Mouse (Mus musculus) bone marrow, adult 2 months (tissue): ENCODE measurements around the gene Trrap. TPM values are rescaled to one million over a fixed set of nuclear protein-coding genes. Genes with fewer than 3 reads are reported as not detected.

Experiments used
- H3K27ac ChIP-seq: fragments of 200-500 bp; 2 replicates; pipeline ENCODE4 v1.5.1; 2012; ENCODE audit warnings: low read depth, mild to moderate bottlenecking, control low read depth, inconsistent platforms, low read length; ENCODE audit not compliant: control insufficient read depth, poor library complexity, insufficient read depth
- H3K4me1 ChIP-seq: fragments of 200-500 bp; 2 replicates; pipeline ENCODE4 v1.6.1; 2011; ENCODE audit warnings: low read length; ENCODE audit not compliant: control insufficient read depth, insufficient read depth
- H3K4me3 ChIP-seq: fragments of 200-500 bp; replicated peaks from 2 replicates; pipeline ENCODE3; 2011; ENCODE audit warnings: mild to moderate bottlenecking, low read depth, low read length, control low read depth; ENCODE audit not compliant: control insufficient read depth
- CTCF ChIP-seq: fragments of 200-500 bp; IDR thresholded peaks from 2 replicates; pipeline ENCODE4 v1.5.1; 2011; ENCODE audit warnings: low read length, control low read depth; ENCODE audit not compliant: control insufficient read depth, insufficient read depth
- POLR2A ChIP-seq: fragments of 200-500 bp; IDR thresholded peaks from 2 replicates; pipeline ENCODE4 v1.6.1; 2011; ENCODE audit warnings: low read depth, mild to moderate bottlenecking, control low read depth, low read length, borderline replicate concordance; ENCODE audit not compliant: control insufficient read depth
- WGBS: fragments of 180-500 bp; shearing (Covaris S2); methylation state at CpG from one replicate; pipeline ENCODE4 v1.1.7; 2018; 5-methylcytosine and 5-hydroxymethylcytosine counted together
- polyA plus RNA-seq: library from polyadenylated mRNA; stranded (reverse); fragments of >200 nt; gene quantifications from 2 replicates; pipeline ENCODE4 v1.2.4, GENCODE M21; 2011; ENCODE audit warnings: low replicate concordance; ENCODE audit not compliant: missing spikeins, insufficient read depth, insufficient read length

Gene Trrap
- polyA plus RNA-seq, 1 experiment, result 39.9 TPM

DNA sequence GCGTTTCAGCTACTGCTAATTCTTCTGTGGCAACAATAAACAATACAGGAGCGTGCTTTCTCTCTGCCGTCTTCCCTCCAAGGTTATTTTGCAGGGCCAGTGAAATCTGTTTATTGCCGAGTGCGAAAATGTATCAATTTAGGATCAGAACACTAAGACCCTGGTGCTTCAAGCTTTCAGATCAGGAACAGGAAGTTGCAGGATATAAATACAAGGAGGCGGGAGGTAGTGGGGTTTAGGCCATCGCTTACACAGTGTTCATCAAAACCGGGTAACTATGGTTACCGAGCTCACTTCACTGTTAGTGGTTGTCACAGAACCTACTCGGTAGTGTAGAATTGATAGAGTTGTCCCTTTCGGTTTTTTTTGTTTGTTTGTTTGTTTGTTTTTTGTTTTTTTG is 886 bp upstream of the Trrap start:
- H3K4me3 ChIP-seq, result no peak overlapping the region
- no peak overlapping the region for H3K27ac ChIP-seq
- H3K4me1 ChIP-seq, result peaks cover 2% of the 10 kb centered on the region
- TF ChIP-seq POLR2A, result no peak
- no peak for TF ChIP-seq CTCF
- WGBS, result 55% methylated on average over 11 of the region's 11 CpGs

DNA sequence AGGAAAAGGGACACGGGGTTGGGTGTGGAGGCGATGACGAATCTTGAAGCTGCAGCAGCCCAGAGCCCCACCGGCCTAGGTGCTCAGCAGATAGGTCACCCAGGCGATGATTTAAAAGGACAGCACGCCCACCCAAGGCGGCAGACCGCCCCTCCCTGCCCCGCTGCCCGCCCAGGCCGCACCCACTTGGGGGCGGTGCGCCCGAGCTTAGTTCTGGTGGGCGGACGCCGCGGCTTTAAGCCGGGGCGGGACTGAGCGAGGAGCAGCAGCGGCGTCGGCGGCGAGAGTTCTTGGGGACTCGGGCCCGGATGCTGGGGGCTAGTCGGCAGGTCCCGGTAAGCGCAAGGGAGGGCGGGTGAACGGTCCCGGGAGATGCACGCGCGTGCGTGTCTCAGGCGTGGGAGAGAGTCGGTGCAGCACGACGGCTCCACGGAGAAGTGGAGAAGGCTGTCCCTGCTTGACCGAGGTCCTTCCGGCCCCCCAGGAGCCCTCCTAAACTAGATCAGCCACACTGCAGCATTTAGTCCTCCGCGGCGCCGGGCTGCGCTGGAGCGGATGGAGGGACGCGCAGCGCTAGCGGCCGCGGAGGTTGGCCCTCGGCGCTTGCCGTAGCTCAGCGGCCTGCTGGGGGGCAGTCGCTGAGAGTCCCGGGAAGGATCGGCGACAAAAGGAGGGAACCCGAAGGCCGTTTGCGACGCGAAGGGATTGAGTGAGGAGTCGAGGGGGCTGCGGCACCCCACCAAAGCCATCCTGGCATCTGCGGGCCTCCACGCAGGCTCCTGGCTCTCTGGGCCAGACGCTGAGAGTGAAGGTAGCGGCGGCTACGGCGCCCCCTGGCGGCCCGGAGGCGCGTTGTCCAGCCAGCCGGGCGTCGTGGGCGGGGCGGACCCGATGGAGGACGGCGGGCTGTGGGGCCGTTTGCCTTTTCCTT is 644 bp downstream of the Trrap start:
- under 1% methylated on average over 92 of the region's 92 CpGs for WGBS
- Histone ChIP-seq H3K4me3 (peak overlapping the region; percentile 100), H3K27ac (peak overlapping the region; percentile 91), H3K4me1 (peaks cover 2% of the 10 kb centered on the region)
- TF ChIP-seq CTCF (peak; percentile 55), POLR2A (peak; percentile 21; the same call in 1 of the 2 replicates)

DNA sequence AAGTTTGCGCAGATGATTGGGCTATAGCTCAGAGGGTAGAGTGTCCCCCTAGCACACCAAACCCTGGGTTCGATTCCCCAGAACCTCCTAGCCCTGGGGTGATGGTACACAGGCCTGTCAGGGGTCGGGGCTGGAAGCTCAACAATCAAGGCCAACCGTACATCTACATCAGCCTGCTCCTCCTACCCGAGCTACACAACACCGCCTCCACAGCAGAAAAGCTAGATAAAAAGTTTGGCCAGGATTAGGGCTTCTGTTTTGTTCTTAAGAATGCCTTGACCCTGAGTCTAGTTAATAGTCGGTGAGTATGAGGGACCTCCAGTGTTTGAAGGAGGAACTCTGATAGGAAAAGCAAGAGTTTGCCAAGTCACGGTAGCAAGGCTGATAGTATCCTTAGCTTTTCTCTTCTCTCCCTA is 1.5 kb downstream of the Trrap start:
- TF ChIP-seq CTCF (no peak), POLR2A (no peak)
- Histone ChIP-seq H3K27ac (no peak overlapping the region; the same call in 1 of the 2 replicates), H3K4me1 (peaks cover 2% of the 10 kb centered on the region), H3K4me3 (peak overlapping the region; percentile 100)
- 13% methylated on average over 8 of the region's 8 CpGs for WGBS

DNA sequence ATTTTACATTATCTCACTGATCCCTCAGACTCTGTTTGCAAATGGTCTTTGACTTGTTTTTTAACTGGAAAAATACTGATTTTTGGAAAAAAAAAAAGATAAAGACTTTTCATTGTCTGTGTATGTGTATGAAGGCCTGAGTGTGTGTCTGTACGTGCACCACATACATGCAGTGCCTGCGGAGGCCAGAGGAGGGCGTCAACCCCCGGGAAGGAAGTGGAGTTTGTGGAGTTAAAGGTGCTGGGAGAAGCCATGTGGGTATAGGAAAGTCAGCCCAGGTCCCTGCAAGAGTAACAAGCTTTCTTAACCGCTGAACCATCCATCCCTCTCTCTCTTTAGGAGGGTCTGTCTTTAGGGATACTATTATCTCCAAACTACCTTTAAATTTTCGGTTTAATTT is 5.7 kb downstream of the Trrap start:
- TF ChIP-seq CTCF (no peak), POLR2A (no peak)
- 92% methylated on average over 6 of the region's 6 CpGs for WGBS
- Histone ChIP-seq H3K4me1 (peaks cover 2% of the 10 kb centered on the region; the same call in 1 of the 2 replicates), H3K27ac (no peak overlapping the region), H3K4me3 (no peak overlapping the region)

DNA sequence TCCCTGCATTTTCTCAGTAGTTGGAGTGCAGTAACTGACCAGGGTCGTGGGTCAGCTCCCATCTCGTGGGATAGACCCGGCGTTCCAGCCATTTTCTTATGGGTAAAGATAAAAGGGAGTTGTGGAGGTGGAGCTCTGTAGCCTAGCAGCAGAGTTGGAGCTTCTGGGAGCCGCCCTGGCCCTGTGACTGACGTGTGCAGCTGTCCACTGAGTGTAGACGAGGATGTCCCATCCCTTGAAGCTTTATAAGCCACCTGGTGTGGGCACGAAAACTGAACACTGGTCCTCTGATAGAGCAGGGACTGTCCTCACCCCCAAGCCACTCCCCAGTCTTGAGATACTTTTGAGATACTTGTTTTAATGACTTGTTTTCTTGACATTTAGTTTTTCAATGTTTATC is 13.1 kb downstream of the Trrap start:
- H3K27ac ChIP-seq, result no peak overlapping the region
- no peak overlapping the region for H3K4me3 ChIP-seq
- TF ChIP-seq CTCF (no peak), POLR2A (no peak)
- no peaks in the 10 kb centered on the region for H3K4me1 ChIP-seq
- WGBS, result 91% methylated on average over 8 of the region's 8 CpGs

DNA sequence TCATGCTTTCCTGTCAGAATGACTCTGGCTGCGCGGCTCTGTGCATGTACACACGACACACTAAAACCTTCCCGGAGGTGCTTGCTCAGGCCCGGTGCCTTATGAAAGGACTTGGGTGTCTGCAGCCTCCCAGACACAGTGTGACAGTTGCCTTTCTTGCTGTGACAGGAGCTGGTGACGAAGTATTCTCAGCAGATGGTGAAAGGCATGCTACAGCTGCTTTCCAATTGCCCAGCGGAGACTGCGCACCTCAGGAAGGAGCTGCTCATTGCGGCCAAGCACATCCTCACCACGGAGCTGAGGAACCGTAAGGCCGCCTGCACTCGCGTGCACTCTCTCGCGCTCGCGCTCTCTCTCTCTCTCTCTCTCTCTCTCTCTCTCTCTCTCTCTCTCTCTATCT is 18.9 kb downstream of the Trrap start:
- Histone ChIP-seq H3K4me1 (no peaks in the 10 kb centered on the region), H3K4me3 (no peak overlapping the region), H3K27ac (no peak overlapping the region)
- WGBS, result 92% methylated on average over 18 of the region's 18 CpGs
- TF ChIP-seq CTCF (no peak), POLR2A (no peak)

DNA sequence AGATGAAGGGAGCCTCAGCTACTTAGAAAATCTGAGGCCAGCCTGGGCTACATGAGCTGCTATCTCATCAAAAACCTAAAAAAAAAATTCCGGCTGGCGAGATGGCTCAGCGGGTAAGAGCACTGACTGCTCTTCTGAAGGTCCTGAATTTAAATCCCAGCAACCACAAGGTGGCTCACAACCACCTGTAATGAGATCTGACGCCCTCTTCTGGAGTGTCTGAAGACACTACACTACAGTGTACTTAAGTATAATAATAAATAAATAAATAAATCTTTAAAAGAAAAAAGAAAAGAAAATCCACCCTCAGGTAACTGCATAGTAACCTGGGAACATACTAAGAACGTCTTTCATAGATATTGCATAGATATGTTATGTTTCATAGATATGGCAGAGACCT is 25.8 kb downstream of the Trrap start:
- Histone ChIP-seq H3K27ac (no peak overlapping the region), H3K4me1 (no peaks in the 10 kb centered on the region), H3K4me3 (no peak overlapping the region)
- no peak for TF ChIP-seq CTCF
- no peak for TF ChIP-seq POLR2A
- 83% methylated on average over 5 of the region's 5 CpGs for WGBS

DNA sequence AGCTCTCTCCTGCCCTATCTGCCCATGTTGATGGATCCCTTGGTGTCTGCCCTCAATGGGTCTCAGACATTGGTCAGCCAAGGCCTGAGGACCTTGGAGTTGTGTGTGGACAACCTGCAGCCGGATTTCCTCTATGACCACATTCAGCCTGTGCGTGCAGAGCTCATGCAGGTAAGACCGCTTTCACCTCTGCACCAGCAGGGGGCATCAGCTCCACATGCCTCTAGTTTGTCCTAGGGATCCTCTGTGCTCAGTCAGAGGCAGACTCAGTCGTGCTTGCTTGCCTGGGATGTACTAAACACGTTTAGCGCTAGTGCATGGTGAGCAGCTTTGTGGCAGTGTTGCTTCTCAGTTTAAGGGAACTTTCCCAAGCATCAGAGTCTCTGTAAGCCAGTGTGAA is 27.2 kb downstream of the Trrap start:
- Histone ChIP-seq H3K4me1 (no peaks in the 10 kb centered on the region), H3K4me3 (no peak overlapping the region), H3K27ac (no peak overlapping the region)
- no peak for TF ChIP-seq POLR2A
- TF ChIP-seq CTCF, result peak; percentile 55
- WGBS, result 72% methylated on average over 6 of the region's 6 CpGs

DNA sequence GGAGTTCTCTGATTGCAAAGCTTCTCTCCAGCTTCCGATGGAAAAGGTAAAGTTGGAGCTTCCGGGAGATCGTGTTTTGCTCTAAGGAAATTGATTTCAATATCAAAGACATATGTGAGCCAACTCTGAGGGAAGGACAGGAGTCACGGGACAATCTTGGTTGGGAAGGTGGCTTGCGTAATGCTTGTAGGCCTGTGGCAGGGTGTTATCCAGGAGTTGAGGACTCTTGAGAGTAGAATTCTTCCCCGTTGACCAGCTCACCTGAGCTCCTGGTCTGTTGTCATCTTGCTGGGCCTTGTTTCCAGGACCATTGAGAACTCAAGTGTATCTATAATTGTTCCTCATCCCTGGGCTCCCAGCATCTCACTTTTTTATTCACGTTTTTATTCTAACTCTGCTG is 29.6 kb downstream of the Trrap start:
- 83% methylated on average over 7 of the region's 7 CpGs for WGBS
- TF ChIP-seq CTCF, result no peak
- TF ChIP-seq POLR2A, result no peak
- no peak overlapping the region for H3K27ac ChIP-seq
- no peak overlapping the region for H3K4me3 ChIP-seq
- no peaks in the 10 kb centered on the region for H3K4me1 ChIP-seq
